Mouse (Mus musculus): Measurements from ENCODE around the gene Tbc1d2b.

- no peak for TF ChIP-seq TAL1 (IDR thresholded peaks at IDR 0.05; ENCODE audit: low read length)
- no peak for TF ChIP-seq GATA1 (IDR thresholded peaks at IDR 0.05; ENCODE audit: low read length)
Measured at GRCm38 (mm10) chr9:90163749-90164095, 106.9 kb downstream of the Tbc1d2b start.

Measured in erythroblast, embryonic 14.5 days (primary cell).